Mouse (Mus musculus) liver, embryonic 14.5 days (tissue): ENCODE measurements around the gene Ell. TPM values are rescaled to one million over a fixed set of nuclear protein-coding genes. Genes with fewer than 3 reads are reported as not detected.

Experiments used
- ATAC-seq: fragments of 200-750 bp; cut with Nextera tagmentation; 2 replicates; pipeline ENCODE4 v1.8.0; 2017; ENCODE audit warnings: moderate number of reproducible peaks, mild to moderate bottlenecking, moderate library complexity; ENCODE audit not compliant: insufficient read depth
- DNase-seq, 3 experiments: peaks; one replicate each; pipeline ENCODE4 v3.0.0-alpha.2; 2012 to 2013; ENCODE audit warnings: low read depth in 3 of 3, low spot score in 3 of 3
- H3K27ac ChIP-seq: fragments of 300-500 bp; sonication (generic); 2 replicates; pipeline ENCODE4 v1.5.1; 2014; ENCODE audit warnings: moderate library complexity, mild to moderate bottlenecking, control low read depth, inconsistent platforms
- H3K27me3 ChIP-seq: fragments of 300-500 bp; sonication (generic); 2 replicates; pipeline ENCODE4 v1.6.1; 2014; ENCODE audit warnings: mild to moderate bottlenecking, low read length, moderate library complexity; ENCODE audit not compliant: control insufficient read depth, insufficient read depth
- H3K36me3 ChIP-seq: fragments of 300-500 bp; sonication (generic); replicated peaks from 2 replicates; pipeline ENCODE4 v1.6.1; 2014; ENCODE audit warnings: low read depth; ENCODE audit not compliant: control insufficient read depth, insufficient read depth
- H3K4me1 ChIP-seq, 2 experiments: fragments of 200-500 bp in 1 of 2; fragments of 300-500 bp in 1 of 2; sonication (generic) in 1 of 2; replicated peaks; 2 replicates each; pipeline ENCODE4 v1.6.1; 2012 to 2014; ENCODE audit warnings: antibody characterized with exemption in 1 of 2, inconsistent platforms in 1 of 2, low read length in 1 of 2; ENCODE audit not compliant: control insufficient read depth in 2 of 2, insufficient read depth in 2 of 2
- H3K4me2 ChIP-seq: fragments of 300-500 bp; sonication (generic); 2 replicates; pipeline ENCODE4 v1.6.1; 2014; ENCODE audit warnings: low read depth, mild to moderate bottlenecking, control low read depth, moderate library complexity
- H3K4me3 ChIP-seq, 2 experiments: fragments of 200-500 bp in 1 of 2; fragments of 300-500 bp in 1 of 2; sonication (generic) in 1 of 2; 2 replicates each; pipeline ENCODE4 v1.5.1; 2012 to 2014; ENCODE audit warnings: low read depth in 2 of 2, low read length in 2 of 2, mild to moderate bottlenecking in 2 of 2, control low read depth in 1 of 2, inconsistent platforms in 1 of 2, moderate library complexity in 1 of 2; ENCODE audit not compliant: insufficient read depth in 1 of 2
- H3K9ac ChIP-seq: fragments of 300-500 bp; sonication (generic); replicated peaks from 2 replicates; pipeline ENCODE4 v1.6.1; 2014; ENCODE audit warnings: mild to moderate bottlenecking, control low read depth, moderate library complexity
- H3K9me3 ChIP-seq: fragments of 300-500 bp; sonication (generic); 2 replicates; pipeline ENCODE4 v1.6.1; 2016; ENCODE audit warnings: low read length, mixed read lengths; ENCODE audit not compliant: control insufficient read depth
- CTCF ChIP-seq: IDR thresholded peaks from 2 replicates; pipeline ENCODE4 v1.5.1; 2016; ENCODE audit warnings: antibody characterized with exemption, low read depth, control low read depth
- EP300 ChIP-seq: IDR thresholded peaks from 2 replicates; pipeline ENCODE4 v1.6.1; 2016; ENCODE audit warnings: antibody characterized with exemption, low read depth
- WGBS: fragments of 180-500 bp; shearing (Covaris S2); extraction: QIAGEN DNeasy Blood & Tissue Kit; methylation state at CpG from one replicate; pipeline ENCODE4 v1.1.7; 2014; ENCODE audit not compliant: insufficient replicate concordance; 5-methylcytosine and 5-hydroxymethylcytosine counted together
- polyA plus RNA-seq, 2 experiments: library from polyadenylated mRNA; depleted of rRNA in 1 of 2; stranded (reverse) in 1 of 2; unstranded in 1 of 2; fragments of >200 nt; fragmentation: Nextera tagmentation in 1 of 2; extraction: Ambion mirVana in 1 of 2; gene quantifications; 2 replicates each; pipeline versions ENCODE4 v1.2.1 to v1.2.3; 2012 to 2014

The Ell gene
- polyA plus RNA-seq, 2 experiments = 7.7 to 8.9 TPM

DNA sequence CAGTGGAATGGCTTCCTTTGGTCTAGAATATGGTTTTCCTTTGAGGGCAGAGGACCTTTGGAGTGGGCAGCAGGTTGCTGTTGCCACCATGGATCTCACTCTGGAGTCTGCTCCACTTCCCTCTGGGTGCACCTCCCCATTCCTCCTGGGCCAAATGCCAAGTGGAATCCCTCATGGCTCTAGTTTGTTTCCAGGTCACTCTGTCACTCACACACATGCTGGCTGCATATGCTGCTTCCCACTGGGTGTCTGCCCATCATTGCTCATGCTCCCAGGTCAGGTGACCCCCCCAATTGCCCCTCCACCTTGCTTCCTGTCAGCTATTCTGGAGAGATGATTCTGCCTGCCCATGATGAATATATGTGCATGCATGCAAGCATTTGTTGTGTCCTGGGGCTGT is 14.5 kb downstream of the Ell start:
- Histone ChIP-seq H3K4me1 (peaks cover 6 to 64% of the 10 kb centered on the region in 2 experiments), H3K4me3 (no peak overlapping the region), H3K4me2 (no peak overlapping the region), H3K9ac (no peak overlapping the region), H3K27ac (no peak overlapping the region), H3K27me3 (no peaks in the 10 kb centered on the region), H3K36me3 (no peaks in the 10 kb centered on the region), H3K9me3 (no peaks in the 10 kb centered on the region)
- DNase-seq (no peak), ATAC-seq (no peak)
- no peak for TF ChIP-seq CTCF
- TF ChIP-seq EP300 = no peak

DNA sequence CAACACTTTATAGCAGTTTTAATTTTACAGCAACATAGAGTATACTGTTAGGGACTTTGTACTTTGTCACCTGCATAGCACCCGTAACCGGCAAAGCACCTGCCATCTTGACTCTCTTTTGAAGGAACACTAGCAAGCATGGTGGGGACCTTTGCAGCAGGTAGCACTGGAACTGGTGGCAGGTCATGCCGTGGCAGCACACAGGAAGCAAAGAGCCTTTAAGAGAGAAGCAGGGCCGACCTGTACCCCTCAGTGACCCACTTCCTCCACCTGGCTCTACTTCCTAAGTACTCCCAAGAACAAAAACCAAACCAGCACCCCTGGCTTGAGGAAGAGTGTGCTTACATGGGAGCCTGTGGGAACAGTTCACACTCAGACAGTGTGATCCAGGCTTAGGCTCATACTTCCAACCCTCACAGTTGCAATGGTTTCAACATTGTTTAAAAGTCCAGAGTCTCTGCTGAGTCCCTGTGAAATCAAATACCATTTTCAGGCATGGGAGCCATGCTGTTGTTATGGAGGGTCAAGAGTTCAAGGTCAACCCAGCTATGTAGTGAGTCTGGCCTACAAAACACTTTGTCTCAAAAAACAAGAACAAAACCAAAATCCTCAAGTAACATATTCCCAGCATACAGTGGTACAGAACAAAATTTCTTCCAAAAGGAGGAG is 16.0 kb downstream of the Ell start:
- ATAC-seq (peak; percentile 51; the same call in 1 of the 2 replicates), DNase-seq (no peak)
- H3K36me3 ChIP-seq = no peaks in the 10 kb centered on the region
- H3K9me3 ChIP-seq = no peaks in the 10 kb centered on the region
- H3K4me3 ChIP-seq = no peak overlapping the region
- no peak overlapping the region for H3K9ac ChIP-seq
- 61% methylated on average over 4 of the region's 4 CpGs for WGBS
- no peaks in the 10 kb centered on the region for H3K27me3 ChIP-seq
- H3K4me2 ChIP-seq = no peak overlapping the region
- peaks cover 6 to 65% of the 10 kb centered on the region in 2 experiments for H3K4me1 ChIP-seq
- H3K27ac ChIP-seq = peak overlapping the region; percentile 53
- TF ChIP-seq EP300 = no peak
- TF ChIP-seq CTCF = no peak

DNA sequence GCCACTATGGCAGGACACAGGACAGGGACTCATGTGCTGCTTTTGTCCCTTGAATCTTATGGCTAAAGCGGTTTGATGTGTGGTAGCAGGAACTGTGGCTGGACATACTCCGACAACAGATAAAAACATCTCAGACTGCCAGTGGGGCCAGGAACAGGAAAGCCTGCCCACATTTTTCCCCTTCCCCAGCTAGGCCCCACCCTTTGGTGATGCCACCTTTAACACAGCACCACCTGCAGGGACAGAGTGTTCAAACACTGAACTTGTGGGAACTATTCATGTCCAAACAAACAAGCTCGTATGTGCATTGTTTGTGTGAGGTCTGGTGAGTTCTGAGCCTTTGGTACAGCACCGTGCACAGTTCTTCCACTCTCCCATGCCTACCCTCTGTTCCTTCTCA is 19.1 kb downstream of the Ell start:
- ATAC-seq = 0 out of 2 replicates have a peak, but pooled peaks have one; percentile 3
- 11% methylated on average over 4 of the region's 4 CpGs for WGBS

DNA sequence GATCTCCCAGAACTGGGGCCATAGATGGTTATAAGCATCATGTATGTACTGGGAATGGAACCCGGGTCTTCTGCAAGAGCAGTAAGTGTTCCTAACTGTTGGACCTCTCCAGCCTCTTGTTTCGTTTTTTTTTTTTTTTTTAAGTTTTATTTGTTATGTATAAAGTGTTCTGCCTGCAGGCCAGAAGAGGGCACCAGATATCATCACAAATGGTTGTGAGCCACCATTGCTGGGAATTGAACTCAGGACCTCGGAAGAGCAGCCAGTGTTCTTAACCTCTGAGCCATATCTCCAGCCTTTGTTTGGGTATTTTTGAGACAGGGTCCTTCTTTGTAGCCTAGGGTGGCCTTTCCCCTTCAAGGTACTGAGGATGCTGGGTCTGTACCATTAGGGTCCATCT is 19.7 kb downstream of the Ell start:
- WGBS = 46% methylated on average over 3 of the region's 3 CpGs
- Histone ChIP-seq H3K27me3 (no peaks in the 10 kb centered on the region), H3K9me3 (no peaks in the 10 kb centered on the region), H3K4me3 (no peak overlapping the region), H3K36me3 (no peaks in the 10 kb centered on the region), H3K4me1 (peaks cover 17 to 68% of the 10 kb centered on the region in 2 experiments), H3K4me2 (no peak overlapping the region), H3K9ac (no peak overlapping the region), H3K27ac (no peak overlapping the region)
- TF ChIP-seq EP300 (no peak), CTCF (peak; percentile 52)
- no peak for ATAC-seq
- DNase-seq = no peak

More for the DNA sequence above, 19.1 kb downstream of the Ell start:
- H3K9ac ChIP-seq = no peak overlapping the region
- no peaks in the 10 kb centered on the region for H3K27me3 ChIP-seq
- no peak overlapping the region for H3K27ac ChIP-seq
- no peaks in the 10 kb centered on the region for H3K9me3 ChIP-seq
- no peak overlapping the region for H3K4me3 ChIP-seq
- H3K4me2 ChIP-seq = no peak overlapping the region
- DNase-seq = no peak
- TF ChIP-seq EP300 (no peak), CTCF (peak; percentile 54)
- peaks cover 17 to 74% of the 10 kb centered on the region in 2 experiments for H3K4me1 ChIP-seq
- H3K36me3 ChIP-seq = no peaks in the 10 kb centered on the region

DNA sequence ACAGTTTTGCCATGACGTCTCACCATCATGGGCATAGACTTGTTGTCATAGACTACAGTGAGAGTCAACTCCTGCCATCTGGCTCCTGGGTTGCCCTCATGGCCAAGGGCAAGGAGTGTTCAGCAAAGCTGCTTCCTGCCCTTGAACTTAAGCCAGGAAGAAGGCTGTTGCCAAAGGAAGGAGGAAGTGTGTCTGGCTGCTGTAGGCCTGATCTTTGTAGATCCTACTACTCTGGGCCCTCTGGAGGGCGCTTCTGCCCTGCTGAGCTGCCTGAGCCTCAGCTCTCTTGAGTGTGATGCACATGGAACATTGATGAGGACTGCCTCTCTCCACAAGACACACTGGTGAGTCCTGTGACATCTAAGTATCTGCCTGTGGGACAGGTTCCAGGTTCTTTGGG is 20.8 kb downstream of the Ell start:
- H3K27me3 ChIP-seq = no peaks in the 10 kb centered on the region
- no peak overlapping the region for H3K9ac ChIP-seq
- H3K4me2 ChIP-seq = no peak overlapping the region
- no peaks in the 10 kb centered on the region for H3K9me3 ChIP-seq
- no peaks in the 10 kb centered on the region for H3K36me3 ChIP-seq
- no peak overlapping the region for H3K4me3 ChIP-seq
- ATAC-seq (0 out of 2 replicates have a peak, but pooled peaks have one; percentile 17), DNase-seq (no peak)
- 42% methylated on average over 2 of the region's 2 CpGs for WGBS
- TF ChIP-seq CTCF (peak; percentile 68), EP300 (no peak)
- H3K4me1 ChIP-seq = peaks cover 17 to 68% of the 10 kb centered on the region in 2 experiments
- no peak overlapping the region for H3K27ac ChIP-seq
